Mouse (Mus musculus) C2C12 (cell line): ENCODE results near the gene 4930412O13Rik.

Source experiments
- CEBPB ChIP-seq: IDR thresholded peaks from one replicate; pipeline ENCODE4 v1.6.1; 2011; ENCODE audit warnings: low read depth, mild to moderate bottlenecking, control low read depth, moderate library complexity
- CTCF ChIP-seq: IDR thresholded peaks from one replicate; pipeline ENCODE4 v1.5.1; 2011; ENCODE audit not compliant: control insufficient read depth, insufficient read depth, insufficient read length
- FOSL1 ChIP-seq: IDR thresholded peaks from one replicate; pipeline ENCODE4 v1.8.0; 2011; ENCODE audit warnings: mild to moderate bottlenecking, low read length; ENCODE audit not compliant: poor library complexity, insufficient read depth, severe bottlenecking
- MAX ChIP-seq: IDR thresholded peaks from one replicate; pipeline ENCODE4 v1.6.1; 2011; ENCODE audit warnings: mild to moderate bottlenecking, control low read depth
- MYOD1 ChIP-seq: IDR thresholded peaks from one replicate; pipeline ENCODE4 v1.6.1; 2011; ENCODE audit warnings: low read depth; ENCODE audit not compliant: control insufficient read depth, insufficient read length
- MYOG ChIP-seq: IDR thresholded peaks from one replicate; pipeline ENCODE4 v1.6.1; 2011; ENCODE audit not compliant: control insufficient read depth, insufficient read length; ENCODE audit errors: extremely low read depth

GRCm38 (mm10) chr2:9874467-9875219 is 6.4 kb upstream of the 4930412O13Rik start:
- TF ChIP-seq CTCF (no peak), MAX (no peak), MYOD1 (no peak), MYOG (no peak), FOSL1 (no peak), CEBPB (no peak)
